Comparison of ENCODE assay signal across 8 mouse cellular contexts in the genomic region with DNA sequence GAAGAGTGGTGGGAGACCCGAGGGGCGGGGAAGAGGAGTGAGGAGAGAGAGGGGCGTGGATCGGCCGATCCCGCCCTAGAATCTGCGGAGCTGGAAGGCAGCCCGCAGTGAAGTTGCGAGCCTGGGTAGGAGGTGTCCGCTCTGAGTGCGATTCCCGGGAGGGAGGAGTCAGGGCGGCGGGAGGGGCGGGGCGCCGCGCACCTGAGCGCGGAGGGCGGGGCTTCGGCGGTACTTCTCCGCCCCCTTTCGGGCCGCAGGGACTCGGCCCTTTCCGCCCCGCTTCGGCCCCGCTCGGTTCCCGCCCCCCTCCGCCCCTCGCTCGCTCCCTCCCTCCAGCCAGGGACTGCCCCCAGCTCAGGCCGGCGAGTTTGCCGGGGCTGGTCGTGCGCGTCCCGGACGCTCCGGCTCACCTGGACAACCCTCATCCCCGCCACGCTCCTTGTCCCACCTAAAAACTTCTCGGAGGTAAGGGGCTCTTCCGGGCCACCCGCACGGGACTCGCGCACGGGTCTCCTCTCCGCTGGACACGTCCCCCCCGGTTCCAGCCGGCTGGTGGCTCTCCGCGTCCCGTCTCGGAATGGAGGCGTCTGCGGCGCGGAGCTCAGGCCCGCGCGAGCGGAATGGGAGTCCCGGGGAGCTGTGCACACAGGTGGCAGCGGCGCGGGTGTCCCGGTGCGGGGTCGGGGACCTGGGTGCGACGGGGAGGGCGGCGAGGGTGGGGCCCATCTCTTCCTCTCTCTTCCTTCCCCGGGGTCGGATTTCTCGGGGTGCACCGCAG. TPM values are rescaled to one million over a fixed set of nuclear protein-coding genes. Genes with fewer than 3 reads are reported as not detected.
DNase-seq lines count a peak whose midpoint lies in the region; ATAC-seq and TF ChIP-seq lines count a peak whose summit lies in the region.

A gene (plus strand): TSS at position 338 of the 778 bp plus-strand sequence.

- H3K27ac ChIP-seq in hindbrain, embryonic 16.5 days (ENCODE audit: low read depth, low read length): peak within 1 kb of the TSS; percentile 25; the same call in 1 of the 2 replicates
- no peak within 1 kb of the TSS for H3K27ac ChIP-seq in limb, embryonic 14.5 days (replicated peaks; ENCODE audit: low read depth, low read length)
- peak within 1 kb of the TSS; percentile 37; the same call in 1 of the 2 replicates for H3K27ac ChIP-seq in midbrain, embryonic 14.5 days (replicated peaks; ENCODE audit: low read depth, low read length)

- peak; percentile 29; the same call in 1 of the 2 replicates for TF ChIP-seq POLR2A in limb, embryonic 14.5 days (IDR thresholded peaks at IDR 0.05; ENCODE audit: borderline replicate concordance, extremely low read depth, insufficient read depth, insufficient read length)

- H3K4me2 ChIP-seq in hindbrain, embryonic 16.5 days (ENCODE audit: low read length): peak within 1 kb of the TSS; percentile 99
- H3K4me2 ChIP-seq in limb, embryonic 14.5 days (replicated peaks; ENCODE audit: low read depth, low read length, severe bottlenecking): peak within 1 kb of the TSS; percentile 97
- peak within 1 kb of the TSS; percentile 98 for H3K4me2 ChIP-seq in midbrain, embryonic 14.5 days (ENCODE audit: low read length)

- H3K9me3 ChIP-seq in erythroblast, embryonic 14.5 days (ENCODE audit: control insufficient read depth, low read length): no peaks in the 10 kb centered on the region
- H3K9me3 ChIP-seq in hindbrain, embryonic 16.5 days (ENCODE audit: control insufficient read depth, low read length): no peaks in the 10 kb centered on the region
- H3K9me3 ChIP-seq in limb, embryonic 14.5 days (ENCODE audit: control insufficient read depth, low read length): no peaks in the 10 kb centered on the region
- H3K9me3 ChIP-seq in midbrain, embryonic 14.5 days (ENCODE audit: control insufficient read depth, low read length): no peaks in the 10 kb centered on the region

- peaks cover 15% of the 10 kb centered on the region for H3K36me3 ChIP-seq in erythroblast, embryonic 14.5 days (ENCODE audit: control insufficient read depth)
- no peaks in the 10 kb centered on the region for H3K36me3 ChIP-seq in hindbrain, embryonic 16.5 days (ENCODE audit: control insufficient read depth, insufficient read depth, low read length)
- H3K36me3 ChIP-seq in limb, embryonic 14.5 days (ENCODE audit: control insufficient read depth, insufficient read depth, low read length): no peaks in the 10 kb centered on the region
- no peaks in the 10 kb centered on the region for H3K36me3 ChIP-seq in midbrain, embryonic 14.5 days (ENCODE audit: control insufficient read depth, insufficient read depth, low read length)

- peak within 1 kb of the TSS; percentile 77 for H3K9ac ChIP-seq in hindbrain, embryonic 16.5 days (ENCODE audit: low read depth, low read length)
- H3K9ac ChIP-seq in limb, embryonic 14.5 days (ENCODE audit: low read depth, low read length, severe bottlenecking): peak within 1 kb of the TSS; percentile 65
- peak within 1 kb of the TSS; percentile 56 for H3K9ac ChIP-seq in midbrain, embryonic 14.5 days (replicated peaks; ENCODE audit: low read length)

- peaks cover 46% of the 10 kb centered on the region for H3K4me1 ChIP-seq in erythroblast, embryonic 14.5 days (ENCODE audit: control insufficient read depth)
- peaks cover 3% of the 10 kb centered on the region; the same call in 1 of the 2 replicates for H3K4me1 ChIP-seq in hindbrain, embryonic 16.5 days (ENCODE audit: control insufficient read depth, insufficient read depth, low read depth, low read length)
- H3K4me1 ChIP-seq in limb, embryonic 14.5 days (ENCODE audit: control insufficient read depth, insufficient read depth, low read length): no peaks in the 10 kb centered on the region; the same call in 1 of the 2 replicates
- 0 out of 2 replicates have a peak, but pooled peaks cover 4% of the 10 kb centered on the region for H3K4me1 ChIP-seq in midbrain, embryonic 14.5 days (ENCODE audit: control insufficient read depth, insufficient read depth, low read length)

- peak within 1 kb of the TSS; percentile 84 for H3K4me3 ChIP-seq in erythroblast, embryonic 14.5 days (replicated peaks)
- peak within 1 kb of the TSS; percentile 87 for H3K4me3 ChIP-seq in hindbrain, embryonic 16.5 days (ENCODE audit: low read length)
- H3K4me3 ChIP-seq in limb, embryonic 14.5 days (replicated peaks; ENCODE audit: low read length): peak within 1 kb of the TSS; percentile 72
- H3K4me3 ChIP-seq in midbrain, embryonic 14.5 days (replicated peaks; ENCODE audit: low read depth, low read length): peak within 1 kb of the TSS; percentile 72

- DNase-seq in cerebellum, adult 9-11 months: peak; percentile 43
- DNase-seq in gastrocnemius, postnatal 10 days: peak; percentile 56
- DNase-seq in limb, embryonic 14.5 days (ENCODE audit: low spot score): peak; percentile 64
- peak; percentile 76 for DNase-seq in midbrain, embryonic 14.5 days
- DNase-seq in spleen, postnatal 10 days (ENCODE audit: low spot score in 2 of 2): peak; percentile 7 to 37

- peaks cover 27% of the 10 kb centered on the region for H3K27me3 ChIP-seq in erythroblast, embryonic 14.5 days (ENCODE audit: control insufficient read depth)
- peaks cover 5% of the 10 kb centered on the region for H3K27me3 ChIP-seq in hindbrain, embryonic 16.5 days (replicated peaks; ENCODE audit: control insufficient read depth, insufficient read depth, low read length)
- peaks cover 17% of the 10 kb centered on the region for H3K27me3 ChIP-seq in limb, embryonic 14.5 days (ENCODE audit: control insufficient read depth, insufficient read depth, low read length)
- H3K27me3 ChIP-seq in midbrain, embryonic 14.5 days (ENCODE audit: control insufficient read depth, insufficient read depth, low read length): peaks cover 13% of the 10 kb centered on the region; the same call in 1 of the 2 replicates

- ATAC-seq in erythroblast, adult 5-6 weeks (replicated peaks; ENCODE audit: low FRiP score, poor library complexity, severe bottlenecking): no peak
- ATAC-seq in hindbrain, embryonic 16.5 days: peak; percentile 94
- ATAC-seq in limb, embryonic 14.5 days (ENCODE audit: low FRiP score, low read depth): peak; percentile 91
- peak; percentile 86 for ATAC-seq in midbrain, embryonic 14.5 days (ENCODE audit: low FRiP score, low TSS enrichment)

- under 1% methylated on average over 73 of the region's 85 CpGs for WGBS in hindbrain, embryonic 16.5 days
- WGBS in limb, embryonic 14.5 days: under 1% methylated on average over 47 of the region's 85 CpGs
- WGBS in midbrain, embryonic 14.5 days: under 1% methylated on average over 74 of the region's 85 CpGs

RNA-seq across cellular contexts. Expression of the gene that starts here (rescaled TPM):
- 0.75 and 1.3 TPM in 2 replicates for polyA plus RNA-seq in erythroblast, embryonic 14.5 days (2012)
- total RNA-seq in erythroblast, adult 5-6 weeks (2015; ENCODE audit: low replicate concordance): not detected in 2 replicates
- not detected in 2 replicates for total RNA-seq in erythroblast, adult 5-6 weeks (2017; ENCODE audit: low replicate concordance)
- total RNA-seq in gastrocnemius, postnatal 10 days (2021): 1 to 10 TPM; 1.7 to 2.2 TPM
- polyA plus RNA-seq in hindbrain, embryonic 16.5 days (2015; fragmentation: Nextera tagmentation; extraction: Ambion mirVana): 2.3 and 2.8 TPM in 2 replicates
- 2.8 and 3.1 TPM in 2 replicates for polyA plus RNA-seq in limb, embryonic 14.5 days (2012; rRNA removed)
- polyA plus RNA-seq in limb, embryonic 14.5 days (2014; fragmentation: Nextera tagmentation; extraction: Ambion mirVana): 3.5 and 4.6 TPM in 2 replicates
- 2.2 and 2.7 TPM in 2 replicates for polyA plus RNA-seq in midbrain, embryonic 14.5 days (2014; fragmentation: Nextera tagmentation; extraction: Ambion mirVana)

Comparison
In these comparisons a context has a peak if more than half of its experiments do, and no peak if none do; other contexts are left out.
1. DNase-seq: peak in every context shown above with its lines; median percentile 76 in midbrain, embryonic 14.5 days; 64 in limb, embryonic 14.5 days; 56 in gastrocnemius, postnatal 10 days; 43 in cerebellum, adult 9-11 months; 22 in spleen, postnatal 10 days.